Mouse (Mus musculus): ENCODE results near the gene Bach1. TPM values are rescaled to one million over a fixed set of nuclear protein-coding genes. Genes with fewer than 3 reads are reported as not detected.

Gene Bach1
- polyA plus RNA-seq, 1 experiment = not detected

DNA sequence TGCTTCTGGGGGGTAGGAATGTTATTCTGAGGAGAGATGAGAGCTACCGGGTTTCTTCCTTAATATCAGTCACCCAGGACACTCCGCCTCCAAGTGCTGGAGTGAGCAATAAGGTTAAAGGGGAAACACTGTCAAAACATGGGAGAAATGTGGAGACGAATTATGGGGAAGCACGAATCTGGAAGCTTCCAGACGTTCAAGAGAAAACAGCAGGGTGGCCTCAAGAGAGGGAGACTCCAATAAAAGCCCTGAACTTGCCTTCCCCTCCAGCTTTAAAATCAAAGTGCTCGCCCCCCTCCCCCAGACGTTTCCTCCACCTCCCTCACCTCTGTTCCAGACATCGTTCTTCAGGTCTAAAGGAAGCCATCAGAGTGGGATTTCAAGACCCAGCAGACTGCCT, 38.6 kb downstream of the Bach1 start:
- TF ChIP-seq CTCF (IDR thresholded peaks at IDR 0.05; ENCODE audit: insufficient read depth, low read depth, low read length) = no peak
- TF ChIP-seq POLR2A (IDR thresholded peaks at IDR 0.05; ENCODE audit: insufficient read depth, low read depth, low read length) = no peak
- 56% methylated on average over 8 of the region's 8 CpGs for WGBS
- Histone ChIP-seq H3K27ac (ENCODE audit: insufficient read depth, low read depth, low read length) (no peak overlapping the region), H3K4me3 (ENCODE audit: insufficient read depth, low read depth, low read length) (no peak overlapping the region), H3K4me1 (ENCODE audit: control insufficient read depth, insufficient read depth, low read length) (no peaks in the 10 kb centered on the region)

DNA sequence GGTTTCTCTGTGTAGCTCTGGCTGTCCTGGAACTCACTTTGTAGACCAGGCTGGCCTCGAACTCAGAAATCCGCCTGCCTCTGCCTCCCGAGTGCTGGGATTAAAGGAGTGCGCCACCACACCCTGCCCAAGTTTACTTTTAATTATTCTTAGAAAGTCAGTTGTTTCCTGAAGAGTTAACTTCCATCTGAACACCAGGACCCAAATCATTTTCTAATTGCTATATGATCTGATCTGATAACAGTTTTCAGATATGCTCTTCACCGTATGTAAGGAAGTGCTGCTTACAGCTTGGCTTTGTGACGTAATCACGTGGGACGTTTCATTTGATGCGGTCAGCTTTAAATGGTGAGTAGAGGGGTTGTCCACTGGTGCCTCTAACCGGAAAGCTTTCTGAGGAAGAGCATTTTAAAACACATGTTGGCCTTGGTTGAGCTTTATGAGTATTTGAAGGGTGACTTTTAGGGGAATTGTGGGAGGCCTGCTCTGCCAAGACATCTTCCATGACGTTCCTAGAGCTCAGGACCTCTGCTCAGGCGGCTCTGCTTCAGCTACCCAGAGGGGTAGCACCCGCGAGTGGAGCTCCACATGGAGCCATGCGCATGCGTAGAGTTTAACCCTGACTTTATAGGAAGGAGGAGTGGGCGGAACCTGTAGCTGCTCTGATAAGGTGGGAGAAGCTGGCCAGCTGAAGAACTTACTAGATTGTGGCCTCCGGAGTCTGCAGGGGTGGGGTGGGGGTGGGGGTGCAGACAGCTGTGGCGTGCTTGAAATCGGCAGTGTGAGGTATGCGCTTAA, 39.3 kb downstream of the Bach1 start:
- TF ChIP-seq CTCF (IDR thresholded peaks at IDR 0.05; ENCODE audit: insufficient read depth, low read depth, low read length) = no peak
- no peak for TF ChIP-seq POLR2A (IDR thresholded peaks at IDR 0.05; ENCODE audit: insufficient read depth, low read depth, low read length)
- 92% methylated on average over 21 of the region's 21 CpGs for WGBS
- no peak overlapping the region for H3K27ac ChIP-seq (ENCODE audit: insufficient read depth, low read depth, low read length)
- no peaks in the 10 kb centered on the region for H3K4me1 ChIP-seq (ENCODE audit: control insufficient read depth, insufficient read depth, low read length)
- no peak overlapping the region for H3K4me3 ChIP-seq (ENCODE audit: insufficient read depth, low read depth, low read length)

DNA sequence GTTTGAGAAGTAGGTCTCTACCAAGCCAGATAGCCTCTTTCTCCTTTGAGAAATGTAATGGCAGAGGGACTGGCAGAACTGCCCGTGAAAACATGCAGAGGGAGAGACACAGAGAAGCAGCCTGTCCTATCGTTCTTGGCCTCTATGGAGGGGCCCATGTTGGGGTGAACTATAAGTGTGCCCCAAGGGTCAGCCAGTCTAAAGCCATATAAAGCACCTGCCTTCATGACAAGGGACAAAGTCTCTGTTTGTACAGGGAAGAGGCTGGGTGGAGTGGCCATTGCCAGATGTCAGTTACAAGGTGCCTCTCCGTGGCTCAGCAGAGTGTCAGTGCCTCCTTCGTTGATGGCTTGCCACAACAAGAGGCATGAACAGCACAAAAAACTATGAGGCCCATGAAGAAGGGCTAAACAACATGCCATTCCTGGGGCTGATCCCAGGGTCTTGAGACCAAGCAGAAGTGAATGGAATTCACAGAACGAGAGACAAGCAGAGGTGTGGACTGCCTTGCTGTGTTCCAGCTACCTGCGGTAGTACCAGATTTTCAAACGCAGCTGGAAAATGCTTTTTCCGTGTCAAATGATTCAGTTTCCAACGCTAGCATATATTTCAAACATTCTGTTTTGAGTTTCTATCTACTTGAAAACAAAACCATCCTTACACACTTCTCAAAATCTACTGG, 42.4 kb downstream of the Bach1 start:
- H3K4me3 ChIP-seq (ENCODE audit: insufficient read depth, low read depth, low read length) = no peak overlapping the region
- WGBS = 92% methylated on average over 9 of the region's 9 CpGs
- no peak overlapping the region for H3K27ac ChIP-seq (ENCODE audit: insufficient read depth, low read depth, low read length)
- no peak for TF ChIP-seq POLR2A (IDR thresholded peaks at IDR 0.05; ENCODE audit: insufficient read depth, low read depth, low read length)
- TF ChIP-seq CTCF (IDR thresholded peaks at IDR 0.05; ENCODE audit: insufficient read depth, low read depth, low read length) = no peak
- no peaks in the 10 kb centered on the region for H3K4me1 ChIP-seq (ENCODE audit: control insufficient read depth, insufficient read depth, low read length)

DNA sequence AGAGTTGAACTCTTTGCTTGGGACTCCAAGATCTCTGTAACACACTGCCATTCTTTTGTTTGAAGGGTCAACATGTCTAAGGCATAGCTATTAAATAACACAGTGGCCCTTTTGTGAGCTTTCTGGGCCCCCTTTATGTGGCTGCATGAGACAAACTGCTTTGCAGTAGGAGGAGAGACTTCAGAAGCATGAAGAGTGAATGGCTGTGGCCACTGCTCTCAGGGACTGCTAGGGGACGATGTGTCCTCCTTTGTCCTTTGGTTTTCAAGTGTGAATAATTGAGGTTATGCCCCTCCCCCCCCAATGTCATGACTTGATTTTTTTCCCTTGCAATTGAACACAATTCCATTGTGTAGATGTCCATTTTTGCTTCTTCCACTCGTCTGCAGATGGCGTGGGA, 44.9 kb downstream of the Bach1 start:
- H3K4me3 ChIP-seq (ENCODE audit: insufficient read depth, low read depth, low read length) = no peak overlapping the region
- 64% methylated on average over 3 of the region's 3 CpGs for WGBS
- H3K27ac ChIP-seq (ENCODE audit: insufficient read depth, low read depth, low read length) = no peak overlapping the region
- H3K4me1 ChIP-seq (ENCODE audit: control insufficient read depth, insufficient read depth, low read length) = no peaks in the 10 kb centered on the region
- TF ChIP-seq CTCF (IDR thresholded peaks at IDR 0.05; ENCODE audit: insufficient read depth, low read depth, low read length) (no peak), POLR2A (IDR thresholded peaks at IDR 0.05; ENCODE audit: insufficient read depth, low read depth, low read length) (no peak)

DNA sequence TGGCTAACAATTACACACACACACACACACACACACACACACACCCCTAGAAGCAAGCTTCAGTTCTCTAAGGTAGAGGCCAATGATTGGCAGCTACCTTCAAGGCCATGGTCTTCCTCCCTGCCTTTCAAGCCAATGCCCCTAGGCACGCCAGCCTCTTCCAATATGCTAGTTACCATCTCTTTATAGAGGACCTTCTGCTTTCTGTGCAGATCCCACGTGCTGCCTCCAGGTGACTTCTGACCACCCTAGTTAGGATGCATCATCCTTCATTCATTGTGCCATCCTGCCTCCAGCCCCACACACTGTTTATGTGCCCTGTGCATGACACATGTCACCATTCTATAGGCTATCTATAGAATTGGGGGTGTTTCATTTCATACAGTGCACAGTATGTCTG, 45.6 kb downstream of the Bach1 start:
- H3K4me1 ChIP-seq (ENCODE audit: control insufficient read depth, insufficient read depth, low read length) = no peaks in the 10 kb centered on the region
- no peak overlapping the region for H3K27ac ChIP-seq (ENCODE audit: insufficient read depth, low read depth, low read length)
- 88% methylated on average over 2 of the region's 2 CpGs for WGBS
- TF ChIP-seq CTCF (IDR thresholded peaks at IDR 0.05; ENCODE audit: insufficient read depth, low read depth, low read length) (no peak), POLR2A (IDR thresholded peaks at IDR 0.05; ENCODE audit: insufficient read depth, low read depth, low read length) (no peak)
- no peak overlapping the region for H3K4me3 ChIP-seq (ENCODE audit: insufficient read depth, low read depth, low read length)

DNA sequence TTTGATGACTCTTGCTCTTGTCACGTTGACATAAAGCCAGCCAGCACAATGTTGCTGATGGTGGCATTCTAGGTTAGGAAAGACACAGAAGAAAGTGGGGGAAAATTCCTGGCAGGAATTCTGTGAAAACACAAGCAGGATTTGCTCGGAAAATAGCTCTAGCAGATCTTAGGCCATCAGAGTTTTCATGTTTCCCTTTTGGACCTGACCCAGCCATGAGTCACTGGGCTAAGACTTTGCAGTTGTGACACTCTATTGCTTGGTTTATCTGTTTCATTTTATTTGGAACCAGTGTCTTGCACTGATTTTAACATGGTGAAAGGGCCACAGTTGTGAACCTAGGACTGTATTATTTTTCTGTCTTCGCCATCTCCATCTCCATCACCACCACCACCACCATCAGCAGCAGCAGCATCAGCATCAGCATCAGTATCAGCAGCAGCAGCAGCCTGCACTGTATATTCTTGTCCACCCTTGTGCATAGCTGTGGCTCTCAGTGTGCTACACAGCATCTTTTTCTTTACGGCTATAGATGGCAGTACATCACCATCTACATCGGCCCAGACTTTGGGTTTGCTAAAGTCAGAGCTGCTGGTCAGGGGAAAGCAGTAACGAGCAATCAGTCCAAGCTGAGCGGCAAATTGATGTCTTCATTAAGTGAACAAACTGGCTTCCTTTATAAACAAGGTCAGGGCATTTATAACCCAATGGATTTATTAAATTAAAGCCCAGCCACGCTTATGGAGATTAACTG, 46.6 kb downstream of the Bach1 start:
- Histone ChIP-seq H3K4me1 (ENCODE audit: control insufficient read depth, insufficient read depth, low read length) (no peaks in the 10 kb centered on the region), H3K4me3 (ENCODE audit: insufficient read depth, low read depth, low read length) (no peak overlapping the region), H3K27ac (ENCODE audit: insufficient read depth, low read depth, low read length) (no peak overlapping the region)
- no peak for TF ChIP-seq CTCF (IDR thresholded peaks at IDR 0.05; ENCODE audit: insufficient read depth, low read depth, low read length)
- WGBS = 72% methylated on average over 8 of the region's 8 CpGs

DNA sequence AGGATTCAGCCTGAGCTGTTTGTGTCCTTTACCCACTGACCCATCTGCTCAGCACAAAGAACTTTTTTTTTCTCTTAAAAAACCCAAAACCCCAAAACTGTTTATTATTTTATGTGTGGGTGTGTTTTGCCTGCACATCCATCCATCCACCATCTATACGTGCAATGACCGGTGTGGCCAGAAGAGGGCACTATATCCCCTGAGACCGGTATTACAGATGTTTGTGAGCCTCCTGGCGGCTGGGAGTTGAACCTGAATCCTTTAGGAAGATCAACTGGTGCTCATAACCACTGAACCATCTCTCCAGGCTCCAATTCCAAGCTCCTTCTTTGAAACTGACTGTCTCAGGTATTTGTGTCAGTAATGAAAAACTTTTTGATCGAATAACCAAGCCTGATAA, 48.0 kb downstream of the Bach1 start:
- TF ChIP-seq CTCF (IDR thresholded peaks at IDR 0.05; ENCODE audit: insufficient read depth, low read depth, low read length) (no peak), POLR2A (IDR thresholded peaks at IDR 0.05; ENCODE audit: insufficient read depth, low read depth, low read length) (no peak)
- no peaks in the 10 kb centered on the region for H3K4me1 ChIP-seq (ENCODE audit: control insufficient read depth, insufficient read depth, low read length)
- H3K27ac ChIP-seq (ENCODE audit: insufficient read depth, low read depth, low read length) = no peak overlapping the region
- 23% methylated on average over 5 of the region's 5 CpGs for WGBS
- H3K4me3 ChIP-seq (ENCODE audit: insufficient read depth, low read depth, low read length) = no peak overlapping the region

DNA sequence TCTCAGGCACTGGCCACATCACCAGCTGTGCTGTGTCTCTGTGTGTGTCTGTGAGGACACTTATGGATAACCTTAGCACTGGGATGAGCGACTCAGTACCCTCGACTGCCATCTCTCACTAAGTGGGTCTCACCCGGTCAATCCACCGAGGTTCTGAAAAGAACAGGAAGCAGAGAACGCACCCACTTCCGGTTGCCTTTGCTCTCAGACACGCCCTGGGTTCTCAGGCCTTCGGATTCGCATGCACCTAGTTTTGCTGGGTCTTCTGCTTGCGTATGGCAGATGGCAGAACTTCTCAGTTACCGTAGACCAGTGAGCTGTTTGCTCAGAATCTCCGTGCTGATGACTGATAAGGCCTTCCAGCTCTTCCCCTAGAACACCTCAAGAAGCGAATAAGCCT, 52.5 kb downstream of the Bach1 start:
- Histone ChIP-seq H3K4me3 (ENCODE audit: insufficient read depth, low read depth, low read length) (no peak overlapping the region), H3K4me1 (ENCODE audit: control insufficient read depth, insufficient read depth, low read length) (no peaks in the 10 kb centered on the region), H3K27ac (ENCODE audit: insufficient read depth, low read depth, low read length) (no peak overlapping the region)
- TF ChIP-seq CTCF (IDR thresholded peaks at IDR 0.05; ENCODE audit: insufficient read depth, low read depth, low read length) = no peak
- no peak for TF ChIP-seq POLR2A (IDR thresholded peaks at IDR 0.05; ENCODE audit: insufficient read depth, low read depth, low read length)
- WGBS = 95% methylated on average over 13 of the region's 13 CpGs

DNA sequence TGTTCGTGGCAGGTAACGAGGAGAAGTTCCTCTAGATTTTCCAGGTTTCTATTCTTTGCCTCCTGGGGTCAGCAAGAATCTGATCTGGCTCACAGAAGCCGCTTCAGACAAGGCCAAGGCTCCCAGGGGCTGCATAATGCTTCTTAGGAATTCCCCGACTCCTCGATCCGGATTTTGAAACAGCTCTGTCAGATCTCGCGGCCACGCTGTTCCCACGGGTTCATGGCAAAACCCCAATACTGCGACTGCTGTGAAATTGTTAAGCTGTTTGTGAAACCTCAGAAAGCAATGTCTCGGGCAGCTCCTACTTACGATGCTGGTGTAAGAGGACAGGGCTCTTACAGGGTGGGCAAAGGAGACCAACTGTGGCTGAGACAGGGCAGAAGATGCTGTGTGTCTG, 53.7 kb downstream of the Bach1 start:
- Histone ChIP-seq H3K4me1 (ENCODE audit: control insufficient read depth, insufficient read depth, low read length) (no peaks in the 10 kb centered on the region), H3K4me3 (ENCODE audit: insufficient read depth, low read depth, low read length) (no peak overlapping the region), H3K27ac (ENCODE audit: insufficient read depth, low read depth, low read length) (no peak overlapping the region)
- 31% methylated on average over 13 of the region's 13 CpGs for WGBS
- TF ChIP-seq POLR2A (IDR thresholded peaks at IDR 0.05; ENCODE audit: insufficient read depth, low read depth, low read length) (no peak), CTCF (IDR thresholded peaks at IDR 0.05; ENCODE audit: insufficient read depth, low read depth, low read length) (no peak)

All from olfactory bulb, adult 2 months (tissue).